Mouse (Mus musculus): ENCODE measurements around the gene Tbck. TPM values are rescaled to one million over a fixed set of nuclear protein-coding genes. Genes with fewer than 3 reads are reported as not detected.
A peak's percentile ranks its signal among the peaks of the same experiment; 100 is the strongest.

Tbck gene
- polyA plus RNA-seq, 1 experiment from 2014 or later: 23.1 TPM

DNA sequence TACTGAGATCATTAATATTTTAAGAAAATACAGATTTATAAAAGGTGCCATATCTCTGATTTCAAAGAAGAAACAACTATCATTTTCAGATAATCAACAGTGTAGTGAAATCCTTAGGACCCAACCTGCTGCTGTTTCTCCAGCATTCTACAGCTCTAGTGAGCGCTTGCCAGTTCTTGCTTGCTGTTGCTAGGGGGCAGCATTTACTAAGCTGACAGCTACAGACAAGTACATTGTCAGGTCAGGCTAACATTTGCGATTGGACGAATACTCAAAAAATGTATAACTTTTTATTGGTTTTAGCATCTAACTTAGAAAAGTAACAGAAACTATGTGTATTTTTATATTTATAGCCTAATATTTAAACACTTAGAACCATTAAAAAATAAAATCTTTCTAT is 63.1 kb downstream of the Tbck start:
- Histone ChIP-seq H3K27me3 (ENCODE audit: control insufficient read depth, insufficient read depth, low read length) (no peaks in the 10 kb centered on the region), H3K4me1 (ENCODE audit: control insufficient read depth, insufficient read depth, low read length) (peaks cover 16% of the 10 kb centered on the region), H3K9ac (ENCODE audit: low read length) (no peak overlapping the region), H3K27ac (ENCODE audit: low read depth, low read length) (no peak overlapping the region), H3K36me3 (ENCODE audit: control insufficient read depth, insufficient read depth, low read length) (no peaks in the 10 kb centered on the region), H3K4me2 (no peak overlapping the region), H3K9me3 (ENCODE audit: control insufficient read depth, low read length) (no peaks in the 10 kb centered on the region), H3K4me3 (ENCODE audit: low read depth, low read length) (no peak overlapping the region)
- ATAC-seq (ENCODE audit: low FRiP score) (peak; percentile 74), DNase-seq (ENCODE audit: low spot score, missing footprints) (peak; percentile 85)
- 39% methylated on average over 3 of the region's 3 CpGs for WGBS

GRCm38 (mm10) chr3:132747766-132748165 is 63.8 kb downstream of the Tbck start:
- Histone ChIP-seq H3K9ac (ENCODE audit: low read length) (no peak overlapping the region), H3K36me3 (ENCODE audit: control insufficient read depth, insufficient read depth, low read length) (no peaks in the 10 kb centered on the region), H3K9me3 (ENCODE audit: control insufficient read depth, low read length) (no peaks in the 10 kb centered on the region), H3K27me3 (ENCODE audit: control insufficient read depth, insufficient read depth, low read length) (no peaks in the 10 kb centered on the region), H3K4me2 (no peak overlapping the region), H3K27ac (ENCODE audit: low read depth, low read length) (no peak overlapping the region), H3K4me1 (ENCODE audit: control insufficient read depth, insufficient read depth, low read length) (peaks cover 16% of the 10 kb centered on the region), H3K4me3 (ENCODE audit: low read depth, low read length) (no peak overlapping the region)
- ATAC-seq (ENCODE audit: low FRiP score): no peak
- DNase-seq (ENCODE audit: low spot score, missing footprints): no peak
- WGBS: 83% methylated on average over 14 of the region's 14 CpGs

DNA sequence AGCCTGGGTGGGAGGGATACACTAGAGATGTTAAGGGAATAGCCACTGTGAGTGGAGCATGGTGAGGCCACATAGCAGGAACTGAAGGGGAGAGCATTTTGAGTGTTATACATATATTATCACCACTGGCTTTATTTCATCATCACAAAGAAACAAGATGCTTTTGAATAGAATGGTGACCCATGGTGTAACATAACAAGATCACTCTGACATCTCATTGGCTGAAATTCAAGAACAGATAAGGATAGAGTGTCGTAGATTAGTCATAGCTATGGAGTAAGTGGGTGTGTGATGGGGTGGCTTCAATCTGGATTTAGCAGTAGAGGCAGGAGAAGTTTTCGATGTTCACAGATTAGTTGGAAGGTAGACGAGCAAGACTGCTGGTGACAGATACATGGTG is 64.8 kb downstream of the Tbck start:
- H3K27me3 ChIP-seq (ENCODE audit: control insufficient read depth, insufficient read depth, low read length): no peaks in the 10 kb centered on the region
- H3K9ac ChIP-seq (ENCODE audit: low read length): no peak overlapping the region
- H3K4me3 ChIP-seq (ENCODE audit: low read depth, low read length): no peak overlapping the region
- H3K4me1 ChIP-seq (ENCODE audit: control insufficient read depth, insufficient read depth, low read length): peaks cover 14% of the 10 kb centered on the region
- ATAC-seq (ENCODE audit: low FRiP score) (no peak), DNase-seq (ENCODE audit: low spot score, missing footprints) (no peak)
- 90% methylated on average over 3 of the region's 3 CpGs for WGBS
- H3K36me3 ChIP-seq (ENCODE audit: control insufficient read depth, insufficient read depth, low read length): no peaks in the 10 kb centered on the region
- H3K9me3 ChIP-seq (ENCODE audit: control insufficient read depth, low read length): no peaks in the 10 kb centered on the region
- no peak overlapping the region for H3K27ac ChIP-seq (ENCODE audit: low read depth, low read length)
- H3K4me2 ChIP-seq: no peak overlapping the region

DNA sequence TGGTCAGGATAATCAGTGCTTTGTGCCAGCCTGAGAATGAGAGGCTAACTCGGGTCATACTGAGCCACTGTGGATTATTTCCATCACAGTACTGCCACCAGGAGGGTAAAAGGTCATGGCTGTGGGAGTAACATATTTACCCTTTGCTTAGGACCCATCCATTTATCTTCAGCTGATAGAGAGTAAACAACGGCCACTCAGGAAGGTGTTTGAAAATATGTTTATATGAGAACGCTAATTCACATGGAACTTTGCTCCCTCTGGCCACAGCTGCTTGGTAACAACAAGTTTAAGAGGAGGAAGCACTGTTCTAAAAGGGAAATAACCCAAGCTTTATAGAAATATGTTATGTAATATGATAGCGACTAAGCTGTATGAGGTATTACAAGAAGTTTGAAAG is 68.8 kb downstream of the Tbck start:
- peaks cover under 1% of the 10 kb centered on the region; the same call in 1 of the 2 replicates for H3K4me1 ChIP-seq (ENCODE audit: control insufficient read depth, insufficient read depth, low read length)
- no peaks in the 10 kb centered on the region for H3K36me3 ChIP-seq (ENCODE audit: control insufficient read depth, insufficient read depth, low read length)
- H3K27ac ChIP-seq (ENCODE audit: low read depth, low read length): no peak overlapping the region
- no peak overlapping the region for H3K4me3 ChIP-seq (ENCODE audit: low read depth, low read length)
- no peak overlapping the region for H3K9ac ChIP-seq (ENCODE audit: low read length)
- DNase-seq (ENCODE audit: low spot score, missing footprints) (no peak), ATAC-seq (ENCODE audit: low FRiP score) (no peak)
- no peaks in the 10 kb centered on the region for H3K27me3 ChIP-seq (ENCODE audit: control insufficient read depth, insufficient read depth, low read length)
- H3K4me2 ChIP-seq: no peak overlapping the region
- H3K9me3 ChIP-seq (ENCODE audit: control insufficient read depth, low read length): no peaks in the 10 kb centered on the region
- WGBS: 84% methylated on average over 4 of the region's 4 CpGs

- DNase-seq (ENCODE audit: low spot score, missing footprints) (no peak), ATAC-seq (ENCODE audit: low FRiP score) (no peak)
- no peaks in the 10 kb centered on the region for H3K9me3 ChIP-seq (ENCODE audit: control insufficient read depth, low read length)
- 83% methylated on average over 1 of the region's 1 CpGs for WGBS
- no peak overlapping the region for H3K9ac ChIP-seq (ENCODE audit: low read length)
- H3K4me3 ChIP-seq (ENCODE audit: low read depth, low read length): no peak overlapping the region
- no peaks in the 10 kb centered on the region for H3K36me3 ChIP-seq (ENCODE audit: control insufficient read depth, insufficient read depth, low read length)
- H3K4me2 ChIP-seq: no peak overlapping the region
- H3K27ac ChIP-seq (ENCODE audit: low read depth, low read length): no peak overlapping the region
- no peaks in the 10 kb centered on the region for H3K4me1 ChIP-seq (ENCODE audit: control insufficient read depth, insufficient read depth, low read length)
- no peaks in the 10 kb centered on the region for H3K27me3 ChIP-seq (ENCODE audit: control insufficient read depth, insufficient read depth, low read length)
Measured at GRCm38 (mm10) chr3:132756274-132756673, 72.3 kb downstream of the Tbck start.

DNA sequence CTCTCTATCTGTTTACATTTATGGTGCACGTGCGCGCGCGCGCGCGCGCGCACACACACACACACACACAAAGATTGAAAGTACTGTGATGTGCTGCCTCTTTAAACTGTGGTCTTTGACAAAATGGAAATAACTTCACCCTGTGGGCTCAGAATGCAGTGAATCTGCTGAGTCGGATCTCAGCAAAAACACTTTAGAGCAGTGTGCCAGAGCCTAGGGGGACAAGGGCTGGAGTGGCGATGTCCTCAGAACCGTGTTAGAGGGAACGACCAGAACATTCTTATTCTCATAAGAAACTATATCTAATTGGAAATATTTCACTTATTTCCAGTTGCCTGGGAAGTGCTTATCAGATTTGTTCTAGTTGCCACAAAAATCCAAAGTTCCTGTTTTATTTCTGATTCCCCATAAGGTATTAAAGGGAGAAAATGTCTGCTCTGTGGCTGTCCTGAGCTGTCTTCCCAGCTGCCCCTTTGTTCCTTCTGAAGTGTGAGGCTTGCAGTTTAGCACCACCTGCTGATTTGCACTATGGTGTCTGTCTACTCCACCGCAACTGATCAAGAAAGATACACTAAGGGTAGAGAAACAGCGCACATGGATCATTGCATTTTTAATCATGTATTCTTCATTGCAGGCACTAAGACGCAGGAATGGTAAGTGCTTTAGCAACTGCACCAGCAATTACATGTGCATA is 82.2 kb downstream of the Tbck start:
- Histone ChIP-seq H3K27me3 (ENCODE audit: control insufficient read depth, insufficient read depth, low read length) (no peaks in the 10 kb centered on the region), H3K9ac (ENCODE audit: low read length) (no peak overlapping the region), H3K4me2 (no peak overlapping the region), H3K9me3 (ENCODE audit: control insufficient read depth, low read length) (no peaks in the 10 kb centered on the region), H3K4me1 (ENCODE audit: control insufficient read depth, insufficient read depth, low read length) (peaks cover 5% of the 10 kb centered on the region; the same call in 1 of the 2 replicates), H3K36me3 (ENCODE audit: control insufficient read depth, insufficient read depth, low read length) (no peaks in the 10 kb centered on the region), H3K27ac (ENCODE audit: low read depth, low read length) (peak overlapping the region; percentile 54; the same call in 1 of the 2 replicates), H3K4me3 (ENCODE audit: low read depth, low read length) (no peak overlapping the region)
- DNase-seq (ENCODE audit: low spot score, missing footprints) (peak; percentile 82), ATAC-seq (ENCODE audit: low FRiP score) (peak; percentile 85)
- WGBS: 78% methylated on average over 17 of the region's 17 CpGs

DNA sequence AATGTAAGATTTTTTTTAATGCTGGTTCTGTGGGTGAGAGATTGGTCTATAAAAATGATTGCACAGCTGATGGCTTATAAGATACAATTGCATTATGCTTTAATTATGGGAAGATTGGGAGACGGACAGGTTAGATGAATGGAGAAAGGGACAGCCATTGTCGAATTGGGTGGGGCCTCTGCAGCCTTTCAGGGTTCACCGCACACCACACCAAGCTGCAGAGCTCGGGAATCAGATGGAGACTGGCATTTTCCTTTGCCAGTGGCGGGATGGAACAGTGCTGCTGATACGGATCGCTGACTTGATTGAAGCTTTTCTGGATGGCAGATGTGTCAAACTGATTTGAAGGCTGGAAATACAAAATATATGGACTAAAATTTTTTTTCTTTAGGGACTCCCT is 88.1 kb downstream of the Tbck start:
- 42% methylated on average over 7 of the region's 7 CpGs for WGBS
- Histone ChIP-seq H3K4me1 (ENCODE audit: control insufficient read depth, insufficient read depth, low read length) (no peaks in the 10 kb centered on the region), H3K4me3 (ENCODE audit: low read depth, low read length) (no peak overlapping the region), H3K27ac (ENCODE audit: low read depth, low read length) (no peak overlapping the region), H3K27me3 (ENCODE audit: control insufficient read depth, insufficient read depth, low read length) (no peaks in the 10 kb centered on the region), H3K9ac (ENCODE audit: low read length) (no peak overlapping the region), H3K36me3 (ENCODE audit: control insufficient read depth, insufficient read depth, low read length) (no peaks in the 10 kb centered on the region), H3K9me3 (ENCODE audit: control insufficient read depth, low read length) (no peaks in the 10 kb centered on the region), H3K4me2 (no peak overlapping the region)
- DNase-seq (ENCODE audit: low spot score, missing footprints) (peak; percentile 72), ATAC-seq (ENCODE audit: low FRiP score) (peak; percentile 84)

DNA sequence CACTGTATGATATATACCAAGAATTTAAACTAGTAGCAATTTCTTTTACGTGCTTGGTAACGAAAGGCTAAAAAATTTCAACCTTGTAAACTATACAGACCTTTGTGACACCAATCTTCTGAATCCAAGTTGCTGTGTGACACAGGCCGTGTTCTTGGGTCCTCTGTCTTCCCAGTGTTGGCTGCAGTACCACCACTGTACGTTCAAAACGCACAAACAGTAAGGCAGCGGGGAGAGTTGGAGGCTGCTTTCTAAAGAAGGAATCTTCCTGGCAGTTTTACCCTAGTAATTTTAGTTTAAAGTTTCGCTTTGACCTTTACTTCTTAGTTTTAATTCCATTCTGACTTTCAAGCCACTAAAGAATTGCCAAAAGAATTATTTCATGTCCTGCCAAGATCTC is 92.7 kb downstream of the Tbck start:
- Histone ChIP-seq H3K27me3 (ENCODE audit: control insufficient read depth, insufficient read depth, low read length) (no peaks in the 10 kb centered on the region), H3K4me1 (ENCODE audit: control insufficient read depth, insufficient read depth, low read length) (no peaks in the 10 kb centered on the region), H3K9me3 (ENCODE audit: control insufficient read depth, low read length) (no peaks in the 10 kb centered on the region), H3K4me2 (no peak overlapping the region), H3K4me3 (ENCODE audit: low read depth, low read length) (no peak overlapping the region), H3K36me3 (ENCODE audit: control insufficient read depth, insufficient read depth, low read length) (no peaks in the 10 kb centered on the region), H3K9ac (ENCODE audit: low read length) (no peak overlapping the region), H3K27ac (ENCODE audit: low read depth, low read length) (no peak overlapping the region)
- 93% methylated on average over 7 of the region's 7 CpGs for WGBS
- DNase-seq (ENCODE audit: low spot score, missing footprints): no peak
- no peak for ATAC-seq (ENCODE audit: low FRiP score)

DNA sequence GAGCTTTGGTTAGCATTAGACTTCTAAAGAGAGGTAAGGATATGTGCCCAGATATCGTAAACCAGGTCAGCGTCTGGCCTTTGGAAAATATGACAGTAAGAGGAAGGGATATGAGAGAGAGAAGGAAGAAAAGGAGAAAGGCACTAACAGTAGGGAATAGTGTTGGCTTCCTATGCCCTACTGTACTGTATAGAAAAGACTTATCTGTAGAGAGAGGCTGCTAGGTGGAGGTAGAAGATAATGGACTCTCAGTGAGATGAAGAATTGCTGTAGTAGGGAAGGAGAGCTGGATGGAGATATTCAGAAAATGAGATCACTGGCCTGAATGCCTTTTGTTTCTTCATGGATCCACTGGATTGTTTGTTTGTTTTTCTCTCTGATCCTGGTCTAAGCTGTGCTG is 97.2 kb downstream of the Tbck start:
- Histone ChIP-seq H3K4me2 (no peak overlapping the region), H3K4me1 (ENCODE audit: control insufficient read depth, insufficient read depth, low read length) (no peaks in the 10 kb centered on the region), H3K27ac (ENCODE audit: low read depth, low read length) (no peak overlapping the region), H3K27me3 (ENCODE audit: control insufficient read depth, insufficient read depth, low read length) (no peaks in the 10 kb centered on the region), H3K4me3 (ENCODE audit: low read depth, low read length) (no peak overlapping the region), H3K36me3 (ENCODE audit: control insufficient read depth, insufficient read depth, low read length) (no peaks in the 10 kb centered on the region), H3K9ac (ENCODE audit: low read length) (no peak overlapping the region), H3K9me3 (ENCODE audit: control insufficient read depth, low read length) (no peaks in the 10 kb centered on the region)
- ATAC-seq (ENCODE audit: low FRiP score): no peak
- 81% methylated on average over 2 of the region's 2 CpGs for WGBS
- DNase-seq (ENCODE audit: low spot score, missing footprints): no peak

Data from midbrain, embryonic 11.5 days (tissue).